Mouse (Mus musculus): ENCODE measurements around the gene Cd59a. TPM values are rescaled to one million over a fixed set of nuclear protein-coding genes. Genes with fewer than 3 reads are reported as not detected.
A peak's percentile ranks its signal among the peaks of the same experiment; 100 is the strongest.

Cd59a gene
- total RNA-seq, 2 experiments from 2014 or later, result 3.0 to 4.4 TPM

DNA sequence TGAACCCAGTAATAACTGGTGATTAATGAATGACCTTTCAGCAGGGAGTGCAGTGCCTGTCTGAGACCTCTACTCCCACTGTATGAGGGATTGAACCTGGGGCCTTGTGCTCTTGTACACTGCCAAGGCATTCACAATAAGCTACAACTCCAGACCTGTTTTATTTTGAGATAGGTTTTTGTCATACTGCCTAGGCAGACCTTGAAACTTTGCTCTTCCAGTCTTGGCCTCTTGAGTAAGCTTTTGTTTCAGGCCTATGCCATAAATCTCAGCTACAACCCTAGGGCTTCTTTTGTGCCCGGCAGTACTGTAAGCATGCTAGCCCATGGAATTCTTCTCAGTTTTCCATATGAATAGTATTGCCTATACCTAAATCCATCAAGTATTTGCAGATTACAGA lies 23.5 kb downstream of the Cd59a start:
- H3K4me3 ChIP-seq, result no peak overlapping the region
- no peak for DNase-seq (ENCODE audit: low spot score in 2 of 2)
- TF ChIP-seq CTCF (conservative IDR thresholded peaks at IDR 0.05), result no peak
- no peak overlapping the region for H3K27ac ChIP-seq

GRCm38 (mm10) chr2:104120312-104120711 lies 24.7 kb downstream of the Cd59a start:
- H3K27ac ChIP-seq, result peak overlapping the region; percentile 39; the same call in 1 of the 2 replicates
- DNase-seq (ENCODE audit: low spot score in 2 of 2), result no peak
- TF ChIP-seq CTCF (conservative IDR thresholded peaks at IDR 0.05), result peak; percentile 15; the same call in 1 of the 2 replicates
- H3K4me3 ChIP-seq, result no peak overlapping the region

GRCm38 (mm10) chr2:104121681-104122504 lies 26.3 kb downstream of the Cd59a start:
- peak overlapping the region; percentile 82 for H3K4me3 ChIP-seq
- TF ChIP-seq CTCF (conservative IDR thresholded peaks at IDR 0.05), result no peak
- peak overlapping the region; percentile 70 for H3K27ac ChIP-seq
- DNase-seq (ENCODE audit: low spot score in 2 of 2), result no peak

GRCm38 (mm10) chr2:104122505-104123378 lies 27.1 kb downstream of the Cd59a start, which contains the start of gene A930018P22Rik:
Gene A930018P22Rik, plus strand, starts transcription at chr2:104122769.
- TF ChIP-seq CTCF (conservative IDR thresholded peaks at IDR 0.05), result no peak
- peak within 1 kb of the TSS; percentile 70 for H3K27ac ChIP-seq
- H3K4me3 ChIP-seq, result peak within 1 kb of the TSS; percentile 82
- DNase-seq (ENCODE audit: low spot score in 2 of 2), result peak; percentile 85 to 88

DNA sequence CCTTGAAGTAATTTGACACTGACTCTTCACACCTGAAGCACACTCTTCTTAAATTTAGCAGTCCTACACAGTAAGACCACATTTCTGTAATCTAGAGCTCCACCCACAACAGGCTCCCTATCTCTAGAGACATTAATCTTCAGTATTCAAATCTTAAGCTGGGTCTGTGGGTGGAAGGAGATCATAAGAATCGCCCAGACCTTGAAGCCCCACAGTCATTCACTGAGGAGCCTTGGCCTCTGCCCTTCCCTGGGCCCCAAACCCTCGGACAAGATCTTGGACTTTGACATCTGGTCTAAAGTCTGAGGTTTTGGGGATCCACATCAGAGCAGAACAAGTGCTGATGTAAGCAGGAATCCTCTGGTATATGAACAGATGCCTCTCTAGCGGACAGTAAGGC lies 27.9 kb downstream of the Cd59a start:
- no peak for DNase-seq (ENCODE audit: low spot score in 2 of 2)
- no peak overlapping the region for H3K4me3 ChIP-seq
- H3K27ac ChIP-seq, result no peak overlapping the region
- TF ChIP-seq CTCF (conservative IDR thresholded peaks at IDR 0.05), result no peak

DNA sequence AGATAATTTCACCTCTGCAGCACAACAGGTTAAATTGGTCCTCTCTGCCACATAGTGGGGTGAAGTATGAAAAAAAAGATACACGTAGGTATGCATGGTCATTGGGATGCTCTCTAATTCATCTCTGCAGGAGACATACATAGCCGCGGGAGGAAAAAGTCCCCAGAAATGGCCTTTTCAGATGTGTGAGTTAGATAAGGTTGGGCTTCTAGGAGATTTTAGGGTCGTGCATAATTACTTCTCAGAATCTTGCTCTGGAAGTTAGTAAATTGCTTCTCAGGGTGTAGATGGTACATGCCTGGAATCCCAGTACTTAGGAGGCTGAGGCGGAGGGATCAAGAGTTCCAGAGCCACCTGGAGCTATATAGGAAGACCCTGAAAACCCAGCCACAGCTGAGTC lies 28.5 kb downstream of the Cd59a start:
- DNase-seq (ENCODE audit: low spot score in 2 of 2), result no peak
- H3K4me3 ChIP-seq, result no peak overlapping the region
- TF ChIP-seq CTCF (conservative IDR thresholded peaks at IDR 0.05), result no peak
- H3K27ac ChIP-seq, result no peak overlapping the region

GRCm38 (mm10) chr2:104128803-104129531 lies 33.4 kb downstream of the Cd59a start:
- no peak for DNase-seq (ENCODE audit: low spot score in 2 of 2)
- no peak overlapping the region for H3K27ac ChIP-seq
- no peak overlapping the region for H3K4me3 ChIP-seq
- no peak for TF ChIP-seq CTCF (conservative IDR thresholded peaks at IDR 0.05)

- TF ChIP-seq CTCF (conservative IDR thresholded peaks at IDR 0.05), result no peak
- DNase-seq (ENCODE audit: low spot score in 2 of 2), result no peak
- Histone ChIP-seq H3K27ac (no peak overlapping the region), H3K4me3 (no peak overlapping the region)
Measured at GRCm38 (mm10) chr2:104130165-104130564, 34.6 kb downstream of the Cd59a start.

GRCm38 (mm10) chr2:104130969-104131368 lies 35.4 kb downstream of the Cd59a start:
- TF ChIP-seq CTCF (conservative IDR thresholded peaks at IDR 0.05), result peak; percentile 75
- no peak overlapping the region for H3K4me3 ChIP-seq
- no peak for DNase-seq (ENCODE audit: low spot score in 2 of 2)
- H3K27ac ChIP-seq, result no peak overlapping the region

DNA sequence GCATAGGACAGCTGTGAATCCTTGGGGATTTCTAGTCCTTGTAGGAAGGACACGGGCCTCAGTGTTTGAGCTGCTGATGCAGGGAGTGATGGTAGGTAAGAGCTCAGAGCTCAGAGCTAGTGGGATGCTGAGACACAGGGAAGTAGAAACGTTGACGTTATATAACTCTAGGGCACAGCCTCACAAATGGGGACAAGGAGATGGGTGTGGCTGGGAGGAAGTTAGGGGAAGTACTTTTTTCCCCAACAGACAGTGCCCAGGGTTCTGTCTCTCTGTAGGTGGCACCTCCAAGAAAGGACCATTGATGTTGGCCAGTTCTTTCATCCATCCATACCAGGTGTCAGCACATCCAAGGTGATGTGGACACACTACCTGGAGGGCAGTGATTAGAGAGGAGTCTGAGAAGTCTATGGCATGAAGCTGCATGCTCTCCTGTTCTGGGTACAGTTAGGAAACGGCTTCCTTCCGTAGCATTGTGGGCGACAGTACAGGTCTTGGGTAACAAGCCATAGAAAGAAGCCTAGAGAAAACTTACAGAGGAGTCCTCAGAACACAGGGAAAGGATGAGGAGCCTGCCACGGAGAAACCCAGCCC lies 36.8 kb downstream of the Cd59a start:
- no peak for DNase-seq (ENCODE audit: low spot score in 2 of 2)
- Histone ChIP-seq H3K4me3 (no peak overlapping the region), H3K27ac (no peak overlapping the region)
- no peak for TF ChIP-seq CTCF (conservative IDR thresholded peaks at IDR 0.05)

DNA sequence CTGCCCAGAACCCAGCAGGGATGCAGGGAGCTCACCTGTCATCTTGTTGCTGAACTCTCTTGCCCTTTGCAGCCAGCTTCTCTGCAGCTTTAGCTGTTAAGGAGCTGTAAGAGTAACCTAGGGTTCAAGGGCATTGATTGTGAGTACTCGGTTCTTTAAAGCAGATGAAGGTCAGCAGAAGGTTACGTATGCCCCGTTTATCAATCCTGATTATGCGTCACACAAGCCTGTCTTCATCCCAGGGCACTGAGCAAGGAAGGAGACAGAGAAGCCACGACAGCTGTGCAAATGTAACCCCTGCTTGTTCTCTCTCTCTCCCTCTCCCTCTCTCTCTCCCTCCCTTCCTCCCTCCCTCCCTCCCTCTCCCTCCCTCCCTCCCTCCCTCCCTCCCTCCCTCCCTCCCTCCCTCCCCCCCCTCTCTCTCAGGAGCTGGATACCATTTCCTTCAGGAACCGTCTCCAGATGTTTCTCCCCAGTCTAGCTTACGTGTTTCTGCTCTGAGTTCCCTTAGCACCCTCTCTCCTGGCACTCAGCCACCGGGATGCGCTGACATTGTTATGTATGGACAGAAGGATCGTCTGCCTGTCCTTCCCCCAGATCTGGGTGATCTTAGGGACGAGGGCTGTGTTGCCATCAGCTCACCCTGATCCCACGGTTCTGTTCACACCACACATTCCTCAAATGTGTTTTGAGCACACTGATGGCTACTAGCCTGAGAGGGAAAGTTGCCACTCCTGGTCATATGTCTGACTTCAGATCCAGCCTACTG lies 37.6 kb downstream of the Cd59a start:
- H3K27ac ChIP-seq, result no peak overlapping the region
- DNase-seq (ENCODE audit: low spot score in 2 of 2), result no peak
- no peak overlapping the region for H3K4me3 ChIP-seq
- TF ChIP-seq CTCF (conservative IDR thresholded peaks at IDR 0.05), result no peak

Data from layer of hippocampus, adult 2 months (tissue).